ENCODE assay signal across 19 mouse cellular contexts in the genomic region with DNA sequence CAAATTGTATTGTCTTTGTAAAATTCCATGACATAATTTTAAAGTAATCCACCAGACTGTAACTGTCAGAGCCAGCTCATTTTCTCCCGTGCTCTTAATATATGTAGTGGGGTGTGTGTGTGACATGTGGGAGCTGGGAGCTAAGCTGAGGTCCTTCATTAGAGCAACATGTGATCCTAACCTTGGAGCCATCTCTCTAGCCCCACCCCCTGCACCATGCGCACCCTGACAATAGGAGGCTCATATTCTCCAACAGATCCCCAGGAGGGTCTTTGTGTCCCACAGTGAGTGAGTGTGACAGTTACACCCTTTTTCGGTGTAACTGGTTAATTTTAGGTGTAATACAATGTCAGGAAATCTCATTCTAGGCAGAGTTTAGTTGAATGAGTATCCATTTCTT. TPM values are rescaled to one million over a fixed set of nuclear protein-coding genes. Genes with fewer than 3 reads are reported as not detected.
DNase-seq lines count a peak whose midpoint lies in the region; ATAC-seq lines count a peak whose summit lies in the region.
"Had no signal": no experiment of that assay in that cellular context is flagged by ENCODE, and none has a peak within 500 bp of the region (broad histone marks: within the 10 kb centered on the region; RNA-seq: fewer than 3 reads in every experiment).

No protein-coding gene starts in this region.

- H3K27ac ChIP-seq in forebrain, embryonic 14.5 days (ENCODE audit: low read depth, low read length) = no peak overlapping the region
- no peak overlapping the region for H3K27ac ChIP-seq in forebrain, embryonic 16.5 days (ENCODE audit: low read length)
- H3K27ac ChIP-seq in hindbrain, embryonic 16.5 days (ENCODE audit: low read depth, low read length) = no peak overlapping the region
- no peak overlapping the region for H3K27ac ChIP-seq in hindbrain, embryonic 14.5 days
- no peak overlapping the region for H3K27ac ChIP-seq in midbrain, embryonic 15.5 days
- no peak overlapping the region for H3K27ac ChIP-seq in midbrain, embryonic 13.5 days
- H3K27ac ChIP-seq in neural tube, embryonic 15.5 days (replicated peaks) = no peak overlapping the region
- H3K27ac ChIP-seq: embryonic facial prominence, embryonic 15.5 days; forebrain, embryonic 10.5 days; forebrain, embryonic 15.5 days; intestine, embryonic 15.5 days had no signal

- no peak for DNase-seq in forebrain, embryonic 14.5 days (ENCODE audit: low spot score)
- DNase-seq in hindbrain, embryonic 14.5 days (ENCODE audit: low spot score) = no peak
- DNase-seq: adrenal gland, postnatal 14 days; cerebellum, adult 18-20 months; cerebellum, adult 9-11 months; cerebellum, postnatal 36 days; gastrocnemius, postnatal 25 days had no signal

- no peaks in the 10 kb centered on the region for H3K36me3 ChIP-seq in forebrain, embryonic 14.5 days (ENCODE audit: control insufficient read depth, insufficient read depth, low read length)
- H3K36me3 ChIP-seq in forebrain, embryonic 16.5 days (ENCODE audit: control insufficient read depth, insufficient read depth) = no peaks in the 10 kb centered on the region
- no peaks in the 10 kb centered on the region for H3K36me3 ChIP-seq in hindbrain, embryonic 16.5 days (ENCODE audit: control insufficient read depth, insufficient read depth, low read length)
- no peaks in the 10 kb centered on the region for H3K36me3 ChIP-seq in hindbrain, embryonic 14.5 days (replicated peaks; ENCODE audit: control insufficient read depth, insufficient read depth)
- H3K36me3 ChIP-seq in midbrain, embryonic 15.5 days (replicated peaks) = no peaks in the 10 kb centered on the region
- H3K36me3 ChIP-seq in midbrain, embryonic 13.5 days = no peaks in the 10 kb centered on the region
- no peaks in the 10 kb centered on the region for H3K36me3 ChIP-seq in neural tube, embryonic 15.5 days
- H3K36me3 ChIP-seq: embryonic facial prominence, embryonic 15.5 days; forebrain, embryonic 10.5 days; forebrain, embryonic 15.5 days; heart, embryonic 12.5 days; intestine, embryonic 15.5 days had no signal

- H3K4me3 ChIP-seq in forebrain, embryonic 14.5 days (ENCODE audit: low read depth, low read length) = no peak overlapping the region
- H3K4me3 ChIP-seq in forebrain, embryonic 16.5 days (replicated peaks; ENCODE audit: low read length) = no peak overlapping the region
- no peak overlapping the region for H3K4me3 ChIP-seq in hindbrain, embryonic 16.5 days (ENCODE audit: low read length)
- H3K4me3 ChIP-seq in hindbrain, embryonic 14.5 days (replicated peaks; ENCODE audit: low read length) = no peak overlapping the region
- no peak overlapping the region for H3K4me3 ChIP-seq in midbrain, embryonic 15.5 days
- H3K4me3 ChIP-seq in midbrain, embryonic 13.5 days (replicated peaks) = no peak overlapping the region
- no peak overlapping the region for H3K4me3 ChIP-seq in neural tube, embryonic 15.5 days (replicated peaks)
- H3K4me3 ChIP-seq: embryonic facial prominence, embryonic 15.5 days; erythroblast, embryonic 14.5 days; forebrain, embryonic 10.5 days; forebrain, embryonic 15.5 days; heart, embryonic 12.5 days; intestine, embryonic 15.5 days had no signal

- no peaks in the 10 kb centered on the region for H3K27me3 ChIP-seq in forebrain, embryonic 14.5 days (replicated peaks; ENCODE audit: control insufficient read depth, insufficient read depth, low read length)
- no peaks in the 10 kb centered on the region for H3K27me3 ChIP-seq in forebrain, embryonic 16.5 days (replicated peaks; ENCODE audit: control insufficient read depth, insufficient read depth, low read length)
- H3K27me3 ChIP-seq in hindbrain, embryonic 16.5 days (replicated peaks; ENCODE audit: control insufficient read depth, insufficient read depth, low read length) = no peaks in the 10 kb centered on the region
- H3K27me3 ChIP-seq in hindbrain, embryonic 14.5 days (ENCODE audit: control insufficient read depth, insufficient read depth, low read length) = no peaks in the 10 kb centered on the region
- H3K27me3 ChIP-seq in midbrain, embryonic 15.5 days (replicated peaks) = no peaks in the 10 kb centered on the region
- H3K27me3 ChIP-seq in midbrain, embryonic 13.5 days = no peaks in the 10 kb centered on the region
- H3K27me3 ChIP-seq in neural tube, embryonic 15.5 days (replicated peaks) = no peaks in the 10 kb centered on the region
- H3K27me3 ChIP-seq: embryonic facial prominence, embryonic 15.5 days; forebrain, embryonic 15.5 days; heart, embryonic 12.5 days; intestine, embryonic 15.5 days had no signal

- H3K4me2 ChIP-seq in forebrain, embryonic 14.5 days (ENCODE audit: low read length) = no peak overlapping the region
- no peak overlapping the region for H3K4me2 ChIP-seq in forebrain, embryonic 16.5 days (ENCODE audit: low read length)
- no peak overlapping the region for H3K4me2 ChIP-seq in hindbrain, embryonic 16.5 days (ENCODE audit: low read length)
- H3K4me2 ChIP-seq in hindbrain, embryonic 14.5 days (replicated peaks) = no peak overlapping the region
- no peak overlapping the region for H3K4me2 ChIP-seq in midbrain, embryonic 15.5 days
- H3K4me2 ChIP-seq in midbrain, embryonic 13.5 days (replicated peaks) = no peak overlapping the region
- H3K4me2 ChIP-seq in neural tube, embryonic 15.5 days = no peak overlapping the region
- H3K4me2 ChIP-seq: embryonic facial prominence, embryonic 15.5 days; forebrain, embryonic 15.5 days; heart, embryonic 12.5 days; intestine, embryonic 15.5 days had no signal

- WGBS in forebrain, embryonic 14.5 days = 78% methylated on average over 3 of the region's 3 CpGs
- 59% methylated on average over 3 of the region's 3 CpGs for WGBS in forebrain, embryonic 16.5 days
- 76% methylated on average over 3 of the region's 3 CpGs for WGBS in hindbrain, embryonic 16.5 days
- WGBS in hindbrain, embryonic 14.5 days = 71% methylated on average over 3 of the region's 3 CpGs
- 83% methylated on average over 3 of the region's 3 CpGs for WGBS in midbrain, embryonic 15.5 days
- WGBS in midbrain, embryonic 13.5 days = 81% methylated on average over 3 of the region's 3 CpGs
- 55% methylated on average over 3 of the region's 3 CpGs for WGBS in neural tube, embryonic 15.5 days

- H3K4me1 ChIP-seq in forebrain, embryonic 14.5 days (ENCODE audit: control insufficient read depth, insufficient read depth, low read length) = no peaks in the 10 kb centered on the region
- no peaks in the 10 kb centered on the region for H3K4me1 ChIP-seq in forebrain, embryonic 16.5 days (replicated peaks; ENCODE audit: control insufficient read depth, insufficient read depth, low read length)
- H3K4me1 ChIP-seq in hindbrain, embryonic 16.5 days (ENCODE audit: control insufficient read depth, insufficient read depth, low read depth, low read length) = no peaks in the 10 kb centered on the region
- H3K4me1 ChIP-seq in hindbrain, embryonic 14.5 days (replicated peaks; ENCODE audit: control insufficient read depth, insufficient read depth, low read length) = no peaks in the 10 kb centered on the region; the same call in 1 of the 2 replicates
- no peaks in the 10 kb centered on the region for H3K4me1 ChIP-seq in midbrain, embryonic 15.5 days
- 0 out of 2 replicates have a peak, but pooled peaks cover 7% of the 10 kb centered on the region for H3K4me1 ChIP-seq in midbrain, embryonic 13.5 days (replicated peaks)
- H3K4me1 ChIP-seq in neural tube, embryonic 15.5 days = 0 out of 2 replicates have a peak, but pooled peaks cover 3% of the 10 kb centered on the region
- H3K4me1 ChIP-seq: embryonic facial prominence, embryonic 15.5 days; forebrain, embryonic 10.5 days; intestine, embryonic 15.5 days had no signal

- H3K9me3 ChIP-seq in forebrain, embryonic 14.5 days (replicated peaks; ENCODE audit: control insufficient read depth, low read length) = no peaks in the 10 kb centered on the region
- no peaks in the 10 kb centered on the region for H3K9me3 ChIP-seq in forebrain, embryonic 16.5 days (ENCODE audit: control insufficient read depth, low read length)
- no peaks in the 10 kb centered on the region for H3K9me3 ChIP-seq in hindbrain, embryonic 16.5 days (ENCODE audit: control insufficient read depth, low read length)
- no peaks in the 10 kb centered on the region for H3K9me3 ChIP-seq in hindbrain, embryonic 14.5 days (ENCODE audit: control insufficient read depth, low read length)
- no peaks in the 10 kb centered on the region for H3K9me3 ChIP-seq in midbrain, embryonic 15.5 days
- no peaks in the 10 kb centered on the region for H3K9me3 ChIP-seq in midbrain, embryonic 13.5 days
- H3K9me3 ChIP-seq in neural tube, embryonic 15.5 days (replicated peaks) = no peaks in the 10 kb centered on the region
- H3K9me3 ChIP-seq: embryonic facial prominence, embryonic 15.5 days; forebrain, embryonic 10.5 days; forebrain, embryonic 15.5 days; heart, embryonic 12.5 days; intestine, embryonic 15.5 days had no signal

- 0 out of 2 replicates have a peak, but pooled peaks have one; percentile 18 for ATAC-seq in forebrain, embryonic 14.5 days
- ATAC-seq in forebrain, embryonic 16.5 days = no peak
- ATAC-seq in hindbrain, embryonic 16.5 days = peak; percentile 34; the same call in 1 of the 2 replicates
- no peak for ATAC-seq in hindbrain, embryonic 14.5 days (ENCODE audit: low FRiP score)
- peak; percentile 54; the same call in 1 of the 2 replicates for ATAC-seq in midbrain, embryonic 15.5 days (replicated peaks)
- ATAC-seq in midbrain, embryonic 13.5 days = no peak
- peak; percentile 46 for ATAC-seq in neural tube, embryonic 15.5 days (ENCODE audit: low FRiP score)
- ATAC-seq: activated CD4-positive, CD25-positive, alpha-beta regulatory T cell, adult 4 months; forebrain, embryonic 15.5 days; intestine, embryonic 15.5 days had no signal

- H3K9ac ChIP-seq in forebrain, embryonic 14.5 days (ENCODE audit: low read length) = no peak overlapping the region
- H3K9ac ChIP-seq in forebrain, embryonic 16.5 days (replicated peaks; ENCODE audit: low read depth, low read length) = no peak overlapping the region
- no peak overlapping the region for H3K9ac ChIP-seq in hindbrain, embryonic 16.5 days (ENCODE audit: low read depth, low read length)
- H3K9ac ChIP-seq in hindbrain, embryonic 14.5 days = no peak overlapping the region
- H3K9ac ChIP-seq in midbrain, embryonic 15.5 days = no peak overlapping the region
- no peak overlapping the region for H3K9ac ChIP-seq in midbrain, embryonic 13.5 days (replicated peaks)
- H3K9ac ChIP-seq in neural tube, embryonic 15.5 days (replicated peaks) = no peak overlapping the region
- H3K9ac ChIP-seq: embryonic facial prominence, embryonic 15.5 days; forebrain, embryonic 15.5 days; heart, embryonic 12.5 days; intestine, embryonic 15.5 days had no signal

RNA-seq across cellular contexts. Expression of gene Tbc1d1, which starts 16.8 kb away (rescaled TPM):
- 11.6 TPM in 2 replicates for polyA plus RNA-seq in forebrain, embryonic 14.5 days (2014; fragmentation: Nextera tagmentation; extraction: Ambion mirVana)
- polyA plus RNA-seq in forebrain, embryonic 16.5 days (2015; fragmentation: Nextera tagmentation; extraction: Ambion mirVana) = 11.5 and 11.6 TPM in 2 replicates
- 10.9 and 12.3 TPM in 2 replicates for polyA plus RNA-seq in hindbrain, embryonic 16.5 days (2015; fragmentation: Nextera tagmentation; extraction: Ambion mirVana)
- 15.4 and 15.5 TPM in 2 replicates for polyA plus RNA-seq in hindbrain, embryonic 14.5 days (2014; fragmentation: Nextera tagmentation; extraction: Ambion mirVana)
- 9.5 and 10.5 TPM in 2 replicates for polyA plus RNA-seq in midbrain, embryonic 15.5 days (2015; fragmentation: Nextera tagmentation; extraction: Ambion mirVana)
- polyA plus RNA-seq in midbrain, embryonic 13.5 days (2015; fragmentation: Nextera tagmentation; extraction: Ambion mirVana) = 10.6 and 11.7 TPM in 2 replicates
- 13.5 and 17.0 TPM in 2 replicates for polyA plus RNA-seq in neural tube, embryonic 15.5 days (2015; fragmentation: Nextera tagmentation; extraction: Ambion mirVana)

Comparison
In these comparisons a context has a peak if more than half of its experiments do, and no peak if none do; other contexts are left out.
1. ATAC-seq: peak in forebrain, embryonic 14.5 days (single experiment), hindbrain, embryonic 16.5 days (single experiment), midbrain, embryonic 15.5 days (single experiment) and neural tube, embryonic 15.5 days (single experiment); none in forebrain, embryonic 16.5 days (single experiment), hindbrain, embryonic 14.5 days (single experiment) and midbrain, embryonic 13.5 days (single experiment).